Mouse (Mus musculus) C2C12 (cell line): ENCODE data around the gene Ncam1. TPM values are rescaled to one million over a fixed set of nuclear protein-coding genes. Genes with fewer than 3 reads are reported as not detected.

Experiments used
- H3K27me3 ChIP-seq: one replicate; pipeline ENCODE4 v1.6.1; 2011; ENCODE audit not compliant: control insufficient read depth, insufficient read depth, insufficient read length
- H3K36me3 ChIP-seq: one replicate; pipeline ENCODE4 v1.6.1; 2011; ENCODE audit not compliant: control insufficient read depth, insufficient read depth
- H3K4me3 ChIP-seq: one replicate; pipeline ENCODE4 v1.5.1; 2011; ENCODE audit warnings: mild to moderate bottlenecking, control low read depth; ENCODE audit not compliant: poor library complexity, insufficient read depth, severe bottlenecking
- H3K79me2 ChIP-seq: one replicate; pipeline ENCODE4 v1.6.1; 2011; ENCODE audit not compliant: control insufficient read depth, insufficient read depth
- H3K79me3 ChIP-seq: one replicate; pipeline ENCODE4 v1.6.1; 2011; ENCODE audit warnings: low read depth, control low read depth
- H3ac ChIP-seq: one replicate; pipeline ENCODE3; 2011; ENCODE audit warnings: low read depth; ENCODE audit not compliant: control insufficient read depth, insufficient read length
- CEBPB ChIP-seq: IDR thresholded peaks from one replicate; pipeline ENCODE4 v1.6.1; 2011; ENCODE audit warnings: low read depth, mild to moderate bottlenecking, control low read depth, moderate library complexity
- CTCF ChIP-seq: IDR thresholded peaks from one replicate; pipeline ENCODE4 v1.5.1; 2011; ENCODE audit not compliant: control insufficient read depth, insufficient read depth, insufficient read length
- FOSL1 ChIP-seq: IDR thresholded peaks from one replicate; pipeline ENCODE4 v1.8.0; 2011; ENCODE audit warnings: mild to moderate bottlenecking, low read length; ENCODE audit not compliant: poor library complexity, insufficient read depth, severe bottlenecking
- MAX ChIP-seq: IDR thresholded peaks from one replicate; pipeline ENCODE4 v1.6.1; 2011; ENCODE audit warnings: mild to moderate bottlenecking, control low read depth
- MYOD1 ChIP-seq: IDR thresholded peaks from one replicate; pipeline ENCODE4 v1.6.1; 2011; ENCODE audit warnings: low read depth; ENCODE audit not compliant: control insufficient read depth, insufficient read length
- MYOG ChIP-seq: IDR thresholded peaks from one replicate; pipeline ENCODE4 v1.6.1; 2011; ENCODE audit not compliant: control insufficient read depth, insufficient read length; ENCODE audit errors: extremely low read depth
- USF1 ChIP-seq: IDR thresholded peaks from one replicate; pipeline ENCODE4 v1.6.1; 2011; ENCODE audit warnings: low read depth, mild to moderate bottlenecking, control low read depth, moderate library complexity
- polyA plus RNA-seq: library from polyadenylated mRNA; unstranded; fragments of >200 nt; fragmentation: generic; extraction: Trizol; gene quantifications from one replicate; pipeline ENCODE4 v1.2.1, GENCODE M21; 2012; ENCODE audit warnings: missing spikeins

Ncam1 gene
- polyA plus RNA-seq, 1 experiment, result 41.5 TPM

GRCm38 (mm10) chr9:49493979-49494649 is 304.6 kb downstream of the Ncam1 start:
- no peaks in the 10 kb centered on the region for H3K79me2 ChIP-seq
- no peaks in the 10 kb centered on the region for H3K36me3 ChIP-seq
- H3ac ChIP-seq, result no peak overlapping the region
- H3K4me3 ChIP-seq, result no peak overlapping the region
- H3K27me3 ChIP-seq, result no peaks in the 10 kb centered on the region
- TF ChIP-seq CEBPB (no peak), CTCF (peak; percentile 71)
- H3K79me3 ChIP-seq, result no peaks in the 10 kb centered on the region

GRCm38 (mm10) chr9:49490609-49491008 is 308.1 kb downstream of the Ncam1 start:
- H3K79me2 ChIP-seq, result no peaks in the 10 kb centered on the region
- no peak overlapping the region for H3K4me3 ChIP-seq
- no peak for TF ChIP-seq MYOD1
- TF ChIP-seq CEBPB, result no peak
- no peak for TF ChIP-seq CTCF
- TF ChIP-seq MAX, result no peak
- no peak for TF ChIP-seq USF1
- no peak for TF ChIP-seq FOSL1
- TF ChIP-seq MYOG, result no peak

GRCm38 (mm10) chr9:49488912-49489895 is 309.5 kb downstream of the Ncam1 start:
- no peak for TF ChIP-seq FOSL1
- TF ChIP-seq CTCF, result peak; percentile 94
- no peak for TF ChIP-seq MYOD1
- TF ChIP-seq MYOG, result no peak

More at GRCm38 (mm10) chr9:49490609-49491008, 308.1 kb downstream of the Ncam1 start:
- no peaks in the 10 kb centered on the region for H3K36me3 ChIP-seq
- H3K79me3 ChIP-seq, result no peaks in the 10 kb centered on the region
- no peak overlapping the region for H3ac ChIP-seq
- H3K27me3 ChIP-seq, result no peaks in the 10 kb centered on the region

GRCm38 (mm10) chr9:49488258-49488657 is 310.5 kb downstream of the Ncam1 start:
- no peaks in the 10 kb centered on the region for H3K36me3 ChIP-seq

More at GRCm38 (mm10) chr9:49488912-49489895, 309.5 kb downstream of the Ncam1 start:
- no peak overlapping the region for H3ac ChIP-seq
- H3K79me3 ChIP-seq, result no peaks in the 10 kb centered on the region
- H3K79me2 ChIP-seq, result no peaks in the 10 kb centered on the region
- H3K27me3 ChIP-seq, result no peaks in the 10 kb centered on the region
- no peaks in the 10 kb centered on the region for H3K36me3 ChIP-seq
- H3K4me3 ChIP-seq, result no peak overlapping the region

GRCm38 (mm10) chr9:49487657-49487943 is 311.1 kb downstream of the Ncam1 start:
- no peak overlapping the region for H3ac ChIP-seq
- H3K79me2 ChIP-seq, result no peaks in the 10 kb centered on the region
- TF ChIP-seq USF1, result no peak
- H3K4me3 ChIP-seq, result no peak overlapping the region
- no peaks in the 10 kb centered on the region for H3K79me3 ChIP-seq
- no peaks in the 10 kb centered on the region for H3K27me3 ChIP-seq
- H3K36me3 ChIP-seq, result no peaks in the 10 kb centered on the region

More at GRCm38 (mm10) chr9:49488258-49488657, 310.5 kb downstream of the Ncam1 start:
- no peak overlapping the region for H3ac ChIP-seq
- no peaks in the 10 kb centered on the region for H3K79me2 ChIP-seq
- H3K27me3 ChIP-seq, result no peaks in the 10 kb centered on the region
- TF ChIP-seq MAX (no peak), MYOG (no peak), MYOD1 (no peak), FOSL1 (no peak), CTCF (no peak), CEBPB (no peak), USF1 (no peak)
- no peak overlapping the region for H3K4me3 ChIP-seq
- H3K79me3 ChIP-seq, result no peaks in the 10 kb centered on the region
